ENCODE assay signal across 8 mouse cellular contexts in the genomic region with DNA sequence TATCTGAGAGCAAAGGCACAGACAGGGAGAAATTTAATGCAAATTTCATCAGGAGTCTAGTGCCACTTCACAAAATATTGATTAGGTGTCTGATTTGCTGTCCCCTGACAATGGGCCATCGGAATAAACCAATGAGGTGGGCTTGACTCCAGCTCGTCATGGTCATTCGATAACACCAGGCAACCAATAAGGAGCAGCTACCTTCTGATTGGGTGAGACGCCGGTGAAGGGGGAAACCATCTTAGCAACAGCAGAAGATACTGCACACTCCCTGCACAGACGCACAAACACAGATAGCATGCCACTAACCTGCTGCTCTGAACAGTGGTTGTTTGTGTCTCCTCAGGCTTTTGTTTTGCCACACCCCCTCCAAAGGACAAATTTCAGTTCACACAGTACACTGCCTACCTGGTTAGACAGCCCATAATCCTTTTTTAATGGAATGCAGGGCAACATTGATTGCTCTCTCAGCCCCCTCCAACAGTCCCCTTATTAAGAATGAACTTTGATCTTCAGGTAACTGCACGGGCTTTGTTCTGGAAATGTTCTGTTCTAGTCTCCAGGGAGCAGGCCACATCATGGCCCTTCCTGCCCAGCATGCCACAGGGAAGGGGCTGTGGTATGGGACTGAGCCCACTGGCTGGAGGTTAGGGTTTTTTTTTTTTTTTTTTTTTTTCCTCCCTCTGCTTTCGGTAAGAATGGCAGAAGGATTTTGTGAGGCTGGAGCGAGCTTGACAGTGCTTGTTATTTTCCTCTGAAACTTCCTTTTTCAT.
DNase-seq lines count a peak whose midpoint lies in the region; ATAC-seq and TF ChIP-seq lines count a peak whose summit lies in the region.

No protein-coding gene starts in this region.

- H3K27ac ChIP-seq in liver, adult 2 months (replicated peaks; ENCODE audit: insufficient read depth, low read depth, low read length) = peak overlapping the region; percentile 66
- H3K27ac ChIP-seq in liver, embryonic 12.5 days = no peak overlapping the region
- H3K27ac ChIP-seq in forebrain, embryonic 16.5 days (ENCODE audit: low read length) = peak overlapping the region; percentile 99
- H3K27ac ChIP-seq in midbrain, embryonic 16.5 days (ENCODE audit: low read length) = peak overlapping the region; percentile 94

- TF ChIP-seq POLR2A in liver, adult 2 months (IDR thresholded peaks at IDR 0.05; ENCODE audit: extremely low read depth, insufficient read depth, low read length) = no peak

- TF ChIP-seq CTCF in liver, adult 2 months (IDR thresholded peaks at IDR 0.05; ENCODE audit: low read depth, low read length) = no peak

- no peaks in the 10 kb centered on the region for H3K27me3 ChIP-seq in liver, adult 2 months (ENCODE audit: control insufficient read depth, insufficient read depth, low read length)
- H3K27me3 ChIP-seq in liver, embryonic 12.5 days (replicated peaks) = no peaks in the 10 kb centered on the region
- H3K27me3 ChIP-seq in forebrain, embryonic 16.5 days (replicated peaks; ENCODE audit: control insufficient read depth, insufficient read depth, low read length) = no peaks in the 10 kb centered on the region
- H3K27me3 ChIP-seq in midbrain, embryonic 16.5 days (ENCODE audit: control insufficient read depth, insufficient read depth, low read depth, low read length) = no peaks in the 10 kb centered on the region

- no peak overlapping the region for H3K9ac ChIP-seq in liver, adult 2 months (ENCODE audit: low read depth, low read length)
- no peak overlapping the region for H3K9ac ChIP-seq in liver, embryonic 12.5 days
- peak overlapping the region; percentile 59 for H3K9ac ChIP-seq in forebrain, embryonic 16.5 days (replicated peaks; ENCODE audit: low read depth, low read length)
- H3K9ac ChIP-seq in midbrain, embryonic 16.5 days (ENCODE audit: low read depth, low read length) = peak overlapping the region; percentile 52

- H3K4me3 ChIP-seq in liver, adult 2 months (ENCODE audit: insufficient read depth, low read depth, low read length) = no peak overlapping the region
- H3K4me3 ChIP-seq in liver, embryonic 12.5 days = no peak overlapping the region
- no peak overlapping the region for H3K4me3 ChIP-seq in forebrain, embryonic 16.5 days (replicated peaks; ENCODE audit: low read length)
- H3K4me3 ChIP-seq in midbrain, embryonic 16.5 days (ENCODE audit: low read depth, low read length) = peak overlapping the region; percentile 10; the same call in 1 of the 2 replicates

- H3K36me3 ChIP-seq in liver, adult 2 months (ENCODE audit: control insufficient read depth, insufficient read depth, low read length) = no peaks in the 10 kb centered on the region
- H3K36me3 ChIP-seq in liver, embryonic 12.5 days = no peaks in the 10 kb centered on the region
- H3K36me3 ChIP-seq in forebrain, embryonic 16.5 days (ENCODE audit: control insufficient read depth, insufficient read depth) = peaks cover 2% of the 10 kb centered on the region
- H3K36me3 ChIP-seq in midbrain, embryonic 16.5 days (ENCODE audit: control insufficient read depth, insufficient read depth, low read length) = no peaks in the 10 kb centered on the region

- intact Hi-C loops in gastrocnemius, postnatal 36 days (cut with DNase I) = no loop called here

- peak; percentile 30 for DNase-seq in liver, adult 2 months (ENCODE audit: extremely low read depth, low read depth, low spot score)
- peak; percentile 55 for DNase-seq in layer of hippocampus, adult 9-10 months (ENCODE audit: low spot score)
- DNase-seq in urinary bladder, adult 18-20 months (ENCODE audit: low spot score in 2 of 2) = no peak
- DNase-seq in gastrocnemius, postnatal 36 days = no peak
- DNase-seq in urinary bladder, adult 2 months (ENCODE audit: low spot score) = no peak

- no peaks in the 10 kb centered on the region for H3K9me3 ChIP-seq in liver, embryonic 12.5 days (replicated peaks)
- H3K9me3 ChIP-seq in forebrain, embryonic 16.5 days (ENCODE audit: control insufficient read depth, low read length) = no peaks in the 10 kb centered on the region
- no peaks in the 10 kb centered on the region for H3K9me3 ChIP-seq in midbrain, embryonic 16.5 days (replicated peaks; ENCODE audit: control insufficient read depth, low read length, poor library complexity, severe bottlenecking)

- H3K4me2 ChIP-seq in liver, embryonic 12.5 days = no peak overlapping the region
- peak overlapping the region; percentile 47 for H3K4me2 ChIP-seq in forebrain, embryonic 16.5 days (ENCODE audit: low read length)
- H3K4me2 ChIP-seq in midbrain, embryonic 16.5 days (ENCODE audit: low read length) = peak overlapping the region; percentile 46

- H3K4me1 ChIP-seq in liver, adult 2 months (ENCODE audit: control insufficient read depth, insufficient read depth, low read length) = peaks cover 2% of the 10 kb centered on the region; the same call in 1 of the 2 replicates
- H3K4me1 ChIP-seq in liver, embryonic 12.5 days = no peaks in the 10 kb centered on the region
- H3K4me1 ChIP-seq in forebrain, embryonic 16.5 days (replicated peaks; ENCODE audit: control insufficient read depth, insufficient read depth, low read length) = peaks cover 41% of the 10 kb centered on the region
- peaks cover 31% of the 10 kb centered on the region for H3K4me1 ChIP-seq in midbrain, embryonic 16.5 days (ENCODE audit: control insufficient read depth, insufficient read depth, low read length)

- WGBS in liver, adult 2 months = 73% methylated on average over 9 of the region's 9 CpGs
- WGBS in liver, embryonic 12.5 days (ENCODE audit: insufficient replicate concordance) = 57% methylated on average over 9 of the region's 9 CpGs
- 37% methylated on average over 9 of the region's 9 CpGs for WGBS in forebrain, embryonic 16.5 days
- 20% methylated on average over 9 of the region's 9 CpGs for WGBS in midbrain, embryonic 16.5 days

- no peak for ATAC-seq in liver, embryonic 12.5 days
- ATAC-seq in forebrain, embryonic 16.5 days = peak; percentile 87
- ATAC-seq in midbrain, embryonic 16.5 days = peak; percentile 97

- H3K79me2 ChIP-seq in liver, adult 2 months (ENCODE audit: control insufficient read depth, insufficient read depth, low read length) = no peaks in the 10 kb centered on the region

Comparison
In these comparisons a context has a peak if more than half of its experiments do, and no peak if none do; other contexts are left out.
1. DNase-seq: peak in liver, adult 2 months (single experiment) and layer of hippocampus, adult 9-10 months (single experiment); none in urinary bladder, adult 18-20 months (0 of 2), gastrocnemius, postnatal 36 days (0 of 2) and urinary bladder, adult 2 months (single experiment).
2. H3K9ac ChIP-seq: peak in forebrain, embryonic 16.5 days (single experiment) and midbrain, embryonic 16.5 days (single experiment); none in liver, adult 2 months (single experiment) and liver, embryonic 12.5 days (single experiment).